Mouse (Mus musculus): ENCODE measurements around the gene Skiv2l. TPM values are rescaled to one million over a fixed set of nuclear protein-coding genes. Genes with fewer than 3 reads are reported as not detected.

Gene Skiv2l
- polyA plus RNA-seq, 2 experiments: 15.0 to 21.4 TPM

GRCm38 (mm10) chr17:34860514-34860913 lies 10.5 kb upstream of the Skiv2l start:
- Histone ChIP-seq H3K4me1 (replicated peaks; ENCODE audit: control insufficient read depth in 2 of 2, insufficient read depth in 2 of 2, low read length in 1 of 2) (peaks cover 0 to 4% of the 10 kb centered on the region in 2 experiments; a peak in 1 of 4 replicates), H3K36me3 (replicated peaks; ENCODE audit: control insufficient read depth, insufficient read depth, low read depth) (peaks cover 4% of the 10 kb centered on the region), H3K9ac (replicated peaks) (no peak overlapping the region), H3K4me2 (ENCODE audit: low read depth) (peak overlapping the region; percentile 40), H3K4me3 (ENCODE audit: insufficient read depth in 1 of 2, low read depth in 2 of 2, low read length in 2 of 2) (peak overlapping the region in 1 of 2 experiments; percentile 42; a peak in 2 of 4 replicates), H3K27me3 (ENCODE audit: control insufficient read depth, insufficient read depth, low read length) (no peaks in the 10 kb centered on the region), H3K9me3 (ENCODE audit: control insufficient read depth, low read length) (no peaks in the 10 kb centered on the region), H3K27ac (no peak overlapping the region)
- TF ChIP-seq CTCF (IDR thresholded peaks at IDR 0.05; ENCODE audit: low read depth) (no peak), EP300 (IDR thresholded peaks at IDR 0.05; ENCODE audit: low read depth) (no peak)
- 67% methylated on average over 9 of the region's 9 CpGs for WGBS (ENCODE audit: insufficient replicate concordance)
- ATAC-seq (ENCODE audit: insufficient read depth) (no peak), DNase-seq (ENCODE audit: low read depth in 3 of 3, low spot score in 3 of 3) (no peak)

- ATAC-seq (ENCODE audit: insufficient read depth) (no peak), DNase-seq (ENCODE audit: low read depth in 3 of 3, low spot score in 3 of 3) (no peak)
- Histone ChIP-seq H3K4me3 (ENCODE audit: insufficient read depth in 1 of 2, low read depth in 2 of 2, low read length in 2 of 2) (no peak overlapping the region), H3K27ac (no peak overlapping the region), H3K4me2 (ENCODE audit: low read depth) (no peak overlapping the region), H3K36me3 (replicated peaks; ENCODE audit: control insufficient read depth, insufficient read depth, low read depth) (peaks cover 13% of the 10 kb centered on the region), H3K27me3 (ENCODE audit: control insufficient read depth, insufficient read depth, low read length) (no peaks in the 10 kb centered on the region), H3K9me3 (ENCODE audit: control insufficient read depth, low read length) (no peaks in the 10 kb centered on the region), H3K9ac (replicated peaks) (no peak overlapping the region), H3K4me1 (replicated peaks; ENCODE audit: control insufficient read depth in 2 of 2, insufficient read depth in 2 of 2, low read length in 1 of 2) (peaks cover 0 to 4% of the 10 kb centered on the region in 2 experiments; a peak in 1 of 4 replicates)
- 32% methylated on average over 4 of the region's 4 CpGs for WGBS (ENCODE audit: insufficient replicate concordance)
- TF ChIP-seq CTCF (IDR thresholded peaks at IDR 0.05; ENCODE audit: low read depth): no peak
- no peak for TF ChIP-seq EP300 (IDR thresholded peaks at IDR 0.05; ENCODE audit: low read depth)
These were observed 8.7 kb upstream of the Skiv2l start for GRCm38 (mm10) chr17:34858670-34859069.

GRCm38 (mm10) chr17:34855825-34856224 lies 5.8 kb upstream of the Skiv2l start:
- Histone ChIP-seq H3K36me3 (replicated peaks; ENCODE audit: control insufficient read depth, insufficient read depth, low read depth) (peaks cover 16% of the 10 kb centered on the region), H3K9ac (replicated peaks) (no peak overlapping the region), H3K4me2 (ENCODE audit: low read depth) (no peak overlapping the region), H3K4me3 (ENCODE audit: insufficient read depth in 1 of 2, low read depth in 2 of 2, low read length in 2 of 2) (no peak overlapping the region), H3K4me1 (replicated peaks; ENCODE audit: control insufficient read depth in 2 of 2, insufficient read depth in 2 of 2, low read length in 1 of 2) (peaks cover 0 to 9% of the 10 kb centered on the region in 2 experiments; a peak in 2 of 4 replicates), H3K27ac (no peak overlapping the region), H3K27me3 (ENCODE audit: control insufficient read depth, insufficient read depth, low read length) (no peaks in the 10 kb centered on the region), H3K9me3 (ENCODE audit: control insufficient read depth, low read length) (no peaks in the 10 kb centered on the region)
- DNase-seq (ENCODE audit: low read depth in 3 of 3, low spot score in 3 of 3) (no peak), ATAC-seq (ENCODE audit: insufficient read depth) (0 out of 2 replicates have a peak, but pooled peaks have one; percentile 4)
- TF ChIP-seq EP300 (IDR thresholded peaks at IDR 0.05; ENCODE audit: low read depth): no peak
- peak; percentile 85 for TF ChIP-seq CTCF (IDR thresholded peaks at IDR 0.05; ENCODE audit: low read depth)
- 40% methylated on average over 3 of the region's 3 CpGs for WGBS (ENCODE audit: insufficient replicate concordance)

- DNase-seq (ENCODE audit: low read depth in 3 of 3, low spot score in 3 of 3) (no peak), ATAC-seq (ENCODE audit: insufficient read depth) (no peak)
- Histone ChIP-seq H3K36me3 (replicated peaks; ENCODE audit: control insufficient read depth, insufficient read depth, low read depth) (peaks cover 16% of the 10 kb centered on the region), H3K27me3 (ENCODE audit: control insufficient read depth, insufficient read depth, low read length) (no peaks in the 10 kb centered on the region), H3K4me1 (replicated peaks; ENCODE audit: control insufficient read depth in 2 of 2, insufficient read depth in 2 of 2, low read length in 1 of 2) (peaks cover 0 to 9% of the 10 kb centered on the region in 2 experiments; a peak in 2 of 4 replicates), H3K9me3 (ENCODE audit: control insufficient read depth, low read length) (no peaks in the 10 kb centered on the region), H3K9ac (replicated peaks) (no peak overlapping the region), H3K27ac (no peak overlapping the region), H3K4me3 (ENCODE audit: insufficient read depth in 1 of 2, low read depth in 2 of 2, low read length in 2 of 2) (no peak overlapping the region), H3K4me2 (ENCODE audit: low read depth) (no peak overlapping the region)
- no peak for TF ChIP-seq EP300 (IDR thresholded peaks at IDR 0.05; ENCODE audit: low read depth)
- TF ChIP-seq CTCF (IDR thresholded peaks at IDR 0.05; ENCODE audit: low read depth): no peak
- 65% methylated on average over 3 of the region's 3 CpGs for WGBS (ENCODE audit: insufficient replicate concordance)
These were observed 4.8 kb upstream of the Skiv2l start for GRCm38 (mm10) chr17:34854761-34855160.

- no peak overlapping the region for H3K4me3 ChIP-seq (ENCODE audit: insufficient read depth in 1 of 2, low read depth in 2 of 2, low read length in 2 of 2)
- H3K9me3 ChIP-seq (ENCODE audit: control insufficient read depth, low read length): no peaks in the 10 kb centered on the region
- H3K27ac ChIP-seq: no peak overlapping the region
- TF ChIP-seq EP300 (IDR thresholded peaks at IDR 0.05; ENCODE audit: low read depth) (no peak), CTCF (IDR thresholded peaks at IDR 0.05; ENCODE audit: low read depth) (no peak)
- no peak overlapping the region for H3K4me2 ChIP-seq (ENCODE audit: low read depth)
- H3K36me3 ChIP-seq (replicated peaks; ENCODE audit: control insufficient read depth, insufficient read depth, low read depth): peaks cover 16% of the 10 kb centered on the region
- no peak overlapping the region for H3K9ac ChIP-seq (replicated peaks)
- peaks cover 6 to 9% of the 10 kb centered on the region in 2 experiments; a peak in 3 of 4 replicates for H3K4me1 ChIP-seq (replicated peaks; ENCODE audit: control insufficient read depth in 2 of 2, insufficient read depth in 2 of 2, low read length in 1 of 2)
- WGBS (ENCODE audit: insufficient replicate concordance): 66% methylated on average over 8 of the region's 8 CpGs
- ATAC-seq (ENCODE audit: insufficient read depth) (no peak), DNase-seq (ENCODE audit: low read depth in 3 of 3, low spot score in 3 of 3) (no peak)
- H3K27me3 ChIP-seq (ENCODE audit: control insufficient read depth, insufficient read depth, low read length): no peaks in the 10 kb centered on the region
These were observed 3.5 kb upstream of the Skiv2l start for GRCm38 (mm10) chr17:34853511-34853910.
